Mouse (Mus musculus) left cerebral cortex, postnatal 4 days (tissue): ENCODE results near the gene Lrrc10. TPM values are rescaled to one million over a fixed set of nuclear protein-coding genes. Genes with fewer than 3 reads are reported as not detected.
"Not testable (repeated sequence)": the region's sequence is repeated elsewhere in the genome, so short reads cannot be mapped to it uniquely, and the experiment has no call there.

Experiments used
- DNase-seq: peaks from one replicate; pipeline ENCODE4 v3.0.0-alpha.2; 2022
- intact Hi-C: fragments of 180-260 bp; cut with DNase I; formaldehyde crosslinking; loops from one replicate; pipeline ENCODE4 v1.15.1; 2025
- total RNA-seq, 2 experiments: library from RNA; stranded (reverse); gene quantifications; 2 replicates each; pipeline ENCODE4 v1.2.3; 2021

The Lrrc10 gene
- total RNA-seq, 2 experiments from 2014 or later: not detected

DNA sequence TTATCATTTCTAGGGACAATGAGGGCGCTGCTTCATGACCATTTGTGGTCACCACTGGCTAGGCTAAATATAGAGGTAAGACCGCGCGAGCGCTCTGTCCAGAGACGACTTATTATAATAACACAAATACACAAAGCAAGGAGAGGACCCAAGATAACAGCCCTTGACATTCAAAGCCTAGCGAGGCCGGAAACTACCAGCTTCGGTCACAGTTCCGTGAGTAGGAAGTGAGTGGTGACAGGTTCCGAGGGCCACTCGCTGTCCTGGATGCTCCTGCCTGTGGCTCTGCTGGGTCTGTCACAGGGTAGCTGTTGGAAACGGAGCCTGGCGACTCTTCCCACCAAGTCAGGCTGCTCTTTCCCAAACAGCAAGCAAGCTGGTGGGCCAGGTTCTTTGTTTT lies 2.8 kb upstream of the Lrrc10 start:
- intact Hi-C loops: loop anchor here (10.0 kb wide), 1 partner anchor 97 kb away; no protein-coding TSS in a partner anchor

DNA sequence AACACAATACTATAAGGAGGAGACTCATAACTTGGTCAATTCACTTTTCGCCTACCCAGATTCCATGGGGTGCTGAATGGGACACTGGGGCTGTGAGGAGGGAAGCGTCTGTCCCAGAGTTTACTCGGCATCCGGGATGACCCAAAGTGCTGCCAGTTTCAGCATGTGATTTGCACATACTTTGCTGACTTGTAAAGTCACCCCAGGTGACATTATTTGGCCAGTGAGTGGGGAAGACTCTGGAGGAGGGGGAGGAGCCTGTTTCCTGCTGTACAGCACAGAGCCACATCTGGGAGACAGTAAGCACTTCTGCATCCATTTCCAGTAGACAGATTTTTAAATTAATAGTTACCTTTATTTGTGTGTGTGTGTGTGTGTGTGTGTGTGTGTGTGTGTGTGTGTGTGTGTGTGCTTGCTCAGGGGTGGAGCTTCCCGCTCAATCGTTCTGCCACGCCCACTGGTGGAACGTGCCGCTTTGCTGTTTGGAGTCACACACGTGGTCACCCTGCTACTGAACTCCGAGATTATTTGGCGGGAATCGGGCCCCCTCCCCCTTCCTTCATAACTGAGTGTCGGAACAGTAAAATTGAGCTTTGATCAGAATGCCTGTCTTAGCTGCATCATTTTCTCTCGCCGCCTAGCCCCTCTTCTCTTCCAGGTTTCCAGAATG lies 1.5 kb upstream of the Lrrc10 start:
- DNase-seq: not testable (repeated sequence)
- intact Hi-C loops: loop anchor here (10.0 kb wide), 1 partner anchor 99 kb away; no protein-coding TSS in a partner anchor

More for the DNA sequence above, 2.8 kb upstream of the Lrrc10 start:
- DNase-seq: no peak

DNA sequence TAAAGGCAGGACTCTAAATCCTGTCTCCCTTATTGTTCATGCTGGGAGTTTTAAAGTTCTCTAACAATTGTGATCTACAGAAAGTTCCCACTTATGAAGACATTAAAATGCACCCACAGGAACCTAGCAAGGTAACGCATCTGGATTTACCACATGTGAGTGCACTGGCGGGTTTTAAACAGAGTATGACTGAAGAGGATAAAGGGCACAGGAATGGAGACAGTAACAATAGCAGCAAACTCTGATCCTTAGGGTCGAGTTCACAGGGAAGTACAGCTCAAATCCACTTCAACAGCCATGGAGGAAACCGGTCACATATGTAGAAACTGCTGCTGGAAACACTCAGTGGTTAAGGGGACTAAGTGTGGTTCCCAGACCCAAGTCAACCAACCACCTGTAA lies 4.1 kb downstream of the Lrrc10 start:
- intact Hi-C loops: loop anchor here (10.0 kb wide), 1 partner anchor 104 kb away; no protein-coding TSS in a partner anchor
- no peak for DNase-seq

DNA sequence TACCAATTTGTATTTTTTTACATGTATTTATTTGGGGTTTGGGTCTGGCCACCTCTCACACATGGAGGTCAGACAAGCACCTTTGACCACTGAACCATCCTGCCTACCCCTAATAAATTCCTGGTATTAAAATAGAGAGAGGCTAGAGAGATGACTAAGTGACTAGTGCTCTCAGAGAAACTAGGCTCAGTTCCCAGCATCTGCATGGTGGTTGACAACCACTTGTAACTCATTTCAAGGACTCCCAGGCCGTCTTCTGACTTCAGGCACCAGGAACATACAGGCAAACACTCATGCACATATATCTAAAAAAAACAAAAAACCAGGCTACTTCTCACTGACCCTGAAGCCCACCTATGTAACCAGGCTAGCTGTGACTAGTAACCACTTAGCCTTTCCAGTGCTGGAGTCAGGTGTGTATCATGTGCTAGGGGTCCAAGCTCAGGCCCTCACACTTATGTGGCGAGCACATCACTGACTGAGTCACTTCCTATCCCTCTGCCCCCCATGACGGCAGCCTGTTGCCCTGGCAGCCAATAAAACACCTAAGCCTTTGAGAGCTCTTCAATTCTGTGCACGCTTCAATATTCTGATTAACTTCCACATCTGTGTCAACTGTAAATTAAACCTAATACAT lies 4.9 kb downstream of the Lrrc10 start:
- intact Hi-C loops: loop anchor here (10.0 kb wide), 1 partner anchor 105 kb away; no protein-coding TSS in a partner anchor
- DNase-seq: no peak

DNA sequence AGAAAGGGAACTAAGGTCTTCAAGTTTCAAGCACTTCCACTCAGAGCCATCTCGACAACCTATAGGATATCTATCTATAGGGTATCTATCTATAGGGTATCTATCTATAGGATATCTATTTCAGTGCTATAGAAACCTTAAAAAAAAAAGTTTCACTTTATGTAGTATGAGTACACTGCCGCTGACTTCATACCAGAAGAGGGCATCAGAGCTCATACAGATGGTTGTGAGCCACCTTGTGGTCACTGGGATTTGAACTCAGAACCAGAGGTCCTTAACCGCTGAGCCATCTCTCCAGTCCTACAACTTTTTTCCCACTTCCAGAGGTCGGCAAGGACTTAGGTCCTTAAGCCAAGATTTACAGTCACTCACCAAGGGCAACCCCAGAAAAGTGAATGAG lies 10.5 kb downstream of the Lrrc10 start:
- intact Hi-C loops: no loop called here
- DNase-seq: no peak

DNA sequence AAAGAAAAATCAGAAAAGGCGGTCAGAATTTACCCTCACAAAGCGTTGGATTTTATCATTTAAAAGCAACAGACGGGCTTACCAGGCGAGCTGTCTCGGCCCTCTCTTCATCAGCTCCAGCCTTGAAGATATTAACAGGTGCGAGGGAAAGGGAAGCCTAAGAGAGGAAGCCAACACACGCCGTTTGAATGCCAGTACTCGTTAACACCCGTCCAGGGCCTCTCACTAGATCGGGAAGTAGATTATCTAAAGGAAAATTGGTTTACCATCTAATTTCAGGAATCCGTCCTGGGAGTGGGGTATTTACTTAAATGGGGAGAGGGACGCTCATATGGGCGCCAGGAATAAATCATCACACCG lies 17.7 kb downstream of the Lrrc10 start:
- intact Hi-C loops: loop anchor here (5.0 kb wide), 1 partner anchor 149 kb away; no protein-coding TSS in a partner anchor

DNA sequence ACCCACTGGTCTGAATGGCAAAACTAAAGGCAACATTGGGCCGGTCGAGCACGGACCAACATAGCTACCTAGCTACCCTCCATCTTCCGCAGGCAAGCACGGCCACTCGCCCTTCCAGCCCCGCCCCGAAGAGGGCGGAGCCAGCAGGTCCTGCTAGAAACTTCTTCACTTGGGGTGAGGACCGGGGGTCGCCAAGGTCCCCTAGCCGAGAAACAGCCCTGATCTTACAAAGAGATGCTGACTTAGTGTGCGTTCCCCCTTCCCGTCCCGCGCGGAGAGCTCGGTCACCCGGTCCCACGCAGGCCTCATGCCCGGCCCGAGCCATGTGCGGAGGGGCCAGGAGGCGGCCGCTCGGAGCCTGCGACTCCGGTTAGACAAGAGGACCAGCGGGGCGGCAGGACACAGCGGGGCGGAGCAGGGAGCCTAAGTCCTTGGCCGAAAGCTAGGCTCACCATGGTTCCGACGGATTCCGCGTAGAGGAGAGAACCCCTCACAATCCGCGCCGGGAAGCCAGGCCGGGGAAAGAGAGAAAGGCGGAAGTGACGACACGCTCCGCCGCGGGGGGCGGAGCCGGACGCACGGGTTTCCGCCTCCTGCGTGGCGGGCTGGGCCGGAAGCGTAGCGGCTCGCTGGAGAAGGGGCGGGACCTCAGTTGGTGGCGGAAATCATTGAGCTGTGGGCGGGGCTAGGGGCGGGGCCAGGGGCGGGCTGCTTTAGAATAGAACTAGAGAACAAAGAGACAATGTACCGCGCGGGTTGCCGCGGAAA lies 18.3 kb downstream of the Lrrc10 start, which contains the start of gene Cct2:
Cct2 (minus strand) TSS at position 561 of the 768 bp plus-strand sequence.
- intact Hi-C loops: loop anchor here (5.0 kb wide), 1 partner anchor 149 kb away; no protein-coding TSS in a partner anchor
- peak; percentile 97 for DNase-seq

More for the DNA sequence above, 17.7 kb downstream of the Lrrc10 start:
- no peak for DNase-seq

DNA sequence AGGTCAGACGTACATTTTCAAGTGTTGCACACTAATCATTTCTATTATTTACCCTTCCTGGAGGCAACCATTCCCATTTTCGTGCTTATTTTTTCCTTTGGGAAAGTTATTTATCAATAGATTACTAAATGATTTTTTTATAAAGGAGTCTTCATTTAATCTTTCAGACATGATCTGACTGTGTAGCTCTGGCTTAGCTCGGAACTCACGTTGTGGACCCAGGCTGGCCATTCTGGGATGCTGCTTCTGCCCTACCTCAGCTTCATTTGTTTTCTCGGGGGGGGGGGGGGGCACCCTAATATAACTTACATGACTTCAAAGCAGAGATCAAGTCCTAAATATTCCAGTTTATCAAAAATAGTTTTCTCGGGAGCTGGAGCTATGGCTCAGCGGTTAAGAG lies 18.9 kb downstream of the Lrrc10 start:
- no peak for DNase-seq
- intact Hi-C loops: loop anchor here (5.0 kb wide), 1 partner anchor 148 kb away; no protein-coding TSS in a partner anchor

DNA sequence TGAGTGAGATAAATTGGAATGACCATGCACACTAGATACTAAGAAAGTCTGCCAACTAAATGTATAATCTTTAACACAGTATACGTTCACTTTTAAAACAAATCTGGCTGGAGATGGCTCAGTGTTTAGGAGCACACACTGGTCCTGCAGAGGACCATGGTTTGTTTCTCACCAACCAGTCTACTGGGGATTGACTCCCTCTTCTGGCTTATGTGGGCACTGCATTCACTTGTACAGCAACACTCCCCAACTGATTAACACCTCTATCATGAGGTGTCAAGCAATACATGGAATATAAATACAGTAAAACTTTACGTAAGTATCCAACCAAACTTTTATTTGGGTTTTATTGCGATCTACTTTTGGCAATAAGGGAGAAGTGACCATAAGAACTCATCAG lies 24.0 kb downstream of the Lrrc10 start:
- intact Hi-C loops: no loop called here
- no peak for DNase-seq

DNA sequence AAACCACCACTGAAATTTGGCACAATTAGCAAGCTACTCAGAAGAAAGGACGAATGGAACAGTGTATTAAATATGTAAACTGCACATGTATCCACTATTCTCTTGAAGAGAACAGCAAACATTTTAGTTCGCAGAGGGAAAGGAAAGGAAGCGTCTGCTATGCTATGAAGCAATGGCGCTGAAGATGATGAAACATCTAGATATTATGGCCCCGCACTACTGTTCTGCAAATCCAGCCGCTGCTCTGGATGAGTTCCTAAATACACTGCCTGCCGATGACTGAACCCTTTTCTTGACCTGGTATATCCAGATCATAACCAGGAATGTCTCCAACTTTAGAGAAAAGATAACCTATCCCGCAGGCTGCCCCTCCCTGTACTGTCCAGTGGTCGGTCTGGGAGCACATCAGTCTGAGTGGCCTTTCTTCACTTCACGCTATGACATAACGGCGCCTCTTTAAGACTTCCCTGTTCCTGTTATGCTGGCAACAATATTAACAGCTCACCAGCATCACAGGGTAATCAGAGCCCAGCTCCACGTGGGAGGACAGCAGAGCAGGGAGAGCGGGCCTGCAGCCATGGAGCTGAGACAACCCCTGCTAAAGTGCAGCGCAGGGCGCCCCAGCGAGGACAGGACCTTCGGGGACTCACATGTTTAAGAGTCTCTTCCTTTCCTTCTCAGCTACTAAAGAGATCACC lies 27.2 kb downstream of the Lrrc10 start:
- no peak for DNase-seq
- intact Hi-C loops: no loop called here

DNA sequence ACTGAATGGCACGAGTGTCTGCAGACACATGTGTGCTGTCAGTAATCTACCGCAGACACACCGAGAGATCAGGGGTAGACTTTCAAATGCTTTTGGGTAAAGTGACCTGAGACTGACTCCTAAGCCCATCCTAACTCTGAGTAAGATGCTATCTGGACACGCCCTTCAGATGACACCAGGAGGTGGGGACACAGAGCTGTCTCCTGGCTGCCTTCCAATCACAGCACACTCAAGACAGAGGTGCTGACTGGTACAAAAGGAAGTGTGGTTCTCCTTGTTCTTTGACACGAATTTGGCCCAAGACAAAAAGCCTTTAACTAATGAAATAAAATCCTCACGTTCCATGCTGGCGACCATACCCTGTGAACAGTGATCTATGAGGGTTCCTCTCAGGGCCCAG lies 28.0 kb downstream of the Lrrc10 start:
- intact Hi-C loops: no loop called here
- DNase-seq: no peak

DNA sequence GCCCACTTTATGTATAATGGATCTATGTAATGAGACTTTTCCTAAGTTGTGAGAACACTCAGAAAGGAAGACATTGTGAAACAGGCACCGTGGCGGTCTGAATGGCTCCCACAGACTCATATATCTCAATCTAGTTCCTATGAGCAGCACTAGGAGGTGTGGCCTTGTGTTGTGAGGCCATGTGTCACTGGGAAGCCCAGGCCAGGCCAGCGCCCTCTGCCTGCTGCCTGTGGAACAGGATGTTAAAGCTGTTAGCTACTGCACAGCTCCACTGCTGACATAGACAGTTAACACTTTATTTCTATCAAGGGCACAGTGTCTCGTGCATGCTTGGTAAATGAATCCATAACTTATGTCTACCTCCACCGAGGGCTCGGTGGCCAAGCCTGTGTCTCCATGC lies 33.1 kb downstream of the Lrrc10 start:
- intact Hi-C loops: no loop called here
- DNase-seq: peak; percentile 47

DNA sequence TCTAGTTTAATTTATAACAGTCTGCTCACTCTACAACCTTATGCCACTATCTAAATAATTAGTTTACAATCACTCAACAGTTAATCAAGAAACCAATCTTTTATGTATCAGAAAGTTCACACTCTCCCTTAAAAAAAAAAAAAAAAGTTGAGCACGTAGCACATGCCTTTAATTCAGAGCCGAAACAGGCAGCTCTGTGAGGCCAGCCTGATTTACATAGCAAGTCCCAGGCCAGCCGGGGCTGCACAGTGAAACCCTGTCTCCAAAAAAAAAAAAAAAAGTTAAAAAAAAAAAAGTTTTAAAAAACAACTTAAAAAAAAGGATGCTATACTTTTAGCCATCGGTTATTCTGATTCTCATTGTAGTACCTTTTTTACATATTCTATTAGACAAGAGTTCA lies 36.2 kb downstream of the Lrrc10 start:
- intact Hi-C loops: loop anchor here (5.0 kb wide), 1 partner anchor 126 kb away; no protein-coding TSS in a partner anchor
- no peak for DNase-seq

DNA sequence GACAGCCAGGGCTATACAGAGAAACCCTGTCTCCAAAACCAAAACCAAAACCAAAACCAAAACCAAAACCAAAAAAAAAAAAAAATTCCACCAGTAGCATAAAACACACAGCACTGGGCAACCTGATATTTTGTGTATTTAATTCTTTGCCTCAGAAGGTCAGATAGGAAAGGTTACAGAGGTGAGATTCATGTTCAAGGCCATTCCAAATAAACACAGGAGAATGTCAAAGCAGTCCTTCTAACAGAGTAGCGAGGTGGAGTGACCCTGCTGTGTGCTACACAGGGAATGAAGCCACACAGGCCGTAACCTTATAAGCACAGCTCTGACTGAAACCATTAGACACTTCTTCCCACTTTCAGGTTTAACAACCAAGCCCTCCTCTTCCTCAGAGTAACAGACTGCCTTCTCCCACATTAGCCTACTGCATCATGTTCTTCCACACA lies 36.8 kb downstream of the Lrrc10 start:
- DNase-seq: no peak
- intact Hi-C loops: loop anchor here (5.0 kb wide), 1 partner anchor 125 kb away; no protein-coding TSS in a partner anchor

DNA sequence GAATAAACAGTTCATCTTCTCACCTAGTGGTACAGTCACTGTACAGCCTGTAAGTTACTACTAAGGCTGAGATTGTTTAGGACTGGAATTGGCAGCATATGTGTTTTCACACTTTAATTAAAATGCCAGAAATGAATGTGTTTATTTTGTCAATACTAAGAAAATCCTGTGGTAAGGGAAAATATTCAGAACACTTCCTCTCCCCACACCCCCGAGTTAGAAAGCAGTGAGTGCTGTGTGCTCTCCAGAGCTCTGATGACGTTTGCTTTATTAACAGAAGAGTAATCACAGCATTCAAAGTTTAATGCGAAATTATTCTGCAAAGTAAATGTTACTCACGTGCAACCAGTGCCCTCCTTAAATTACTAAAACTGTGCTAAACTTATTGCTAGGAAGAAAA lies 44.5 kb downstream of the Lrrc10 start:
- intact Hi-C loops: no loop called here
- no peak for DNase-seq

DNA sequence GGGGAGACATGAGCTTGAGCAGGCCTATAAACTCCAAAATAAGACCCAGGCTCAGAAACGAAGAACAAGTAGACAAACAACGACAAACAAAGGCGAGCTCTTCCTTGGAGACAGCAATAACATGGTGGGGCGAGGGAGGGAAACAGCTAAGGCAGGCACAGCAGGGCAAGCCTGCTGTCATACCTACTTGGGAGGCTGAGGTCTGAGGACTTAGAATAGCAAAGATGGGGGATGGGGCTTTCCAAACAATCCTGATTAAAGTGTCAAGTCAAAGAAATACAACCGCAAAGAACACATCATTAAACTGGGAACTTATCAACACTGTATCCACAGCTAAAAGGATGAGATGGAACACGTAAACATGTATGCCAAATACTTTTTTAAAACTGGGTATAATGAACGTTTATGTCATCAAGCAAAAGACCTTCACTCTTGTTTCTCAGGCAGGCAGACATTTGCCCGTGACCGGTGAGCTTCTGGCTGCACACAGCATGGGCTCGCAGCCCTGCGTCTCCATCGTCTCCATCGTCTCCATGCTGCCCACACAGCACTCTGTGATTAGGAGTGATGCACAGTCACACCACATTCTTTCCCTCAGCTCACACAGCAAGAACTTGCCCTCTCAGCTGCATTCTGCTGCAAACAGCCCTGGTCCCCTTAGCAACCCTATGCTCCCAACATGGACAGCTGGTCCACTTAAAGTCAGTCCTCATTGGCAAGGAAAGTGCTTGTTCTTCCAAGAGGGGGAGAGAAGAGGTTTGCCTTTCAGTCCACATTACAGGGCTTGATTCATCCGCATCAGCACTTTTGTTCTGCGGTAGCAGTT lies 49.6 kb downstream of the Lrrc10 start:
- intact Hi-C loops: no loop called here
- peak; percentile 62 for DNase-seq

DNA sequence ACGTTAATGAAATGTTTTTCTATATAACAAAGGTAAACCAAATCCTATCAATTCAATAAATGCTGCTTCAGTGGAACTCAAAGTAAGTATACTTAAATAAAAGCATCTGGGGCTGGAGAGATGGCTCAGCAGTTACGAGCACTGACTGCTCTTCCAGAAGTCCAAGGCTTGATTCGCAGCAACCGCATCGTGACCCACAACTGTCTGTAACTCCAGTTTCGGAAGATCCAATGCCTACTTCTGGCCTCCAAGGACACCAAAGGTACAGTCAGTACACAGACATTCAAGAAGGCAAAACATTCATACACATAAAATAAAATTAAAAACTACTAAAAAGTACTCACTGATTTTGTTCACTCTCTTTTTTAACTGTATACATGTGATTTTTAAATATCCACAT lies 51.0 kb downstream of the Lrrc10 start:
- intact Hi-C loops: no loop called here
- DNase-seq: no peak
